12 mouse cellular contexts compared by ENCODE assay signal in the genomic region with DNA sequence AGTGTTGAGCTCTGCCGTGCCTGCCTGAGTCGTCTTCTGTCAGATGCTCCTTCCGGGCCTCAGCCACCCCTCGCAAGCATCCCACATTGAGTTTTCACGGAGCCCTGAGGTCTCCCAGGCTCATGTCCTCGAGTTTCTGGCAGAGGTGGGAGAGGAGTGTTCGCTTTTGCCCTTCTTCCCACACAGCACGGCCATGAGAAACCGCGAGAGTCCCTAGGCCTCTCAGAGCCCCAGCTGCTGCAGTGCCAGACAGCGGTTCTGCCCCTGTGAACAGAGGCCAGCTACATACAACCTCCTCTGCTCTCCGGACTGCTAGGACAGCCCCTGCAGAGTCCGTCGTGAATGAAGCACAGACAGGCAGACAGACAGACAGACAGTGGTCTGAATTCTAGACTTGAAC. TPM values are rescaled to one million over a fixed set of nuclear protein-coding genes. Genes with fewer than 3 reads are reported as not detected.
A peak's percentile ranks its signal among the peaks of the same experiment; 100 is the strongest.
DNase-seq lines count a peak whose midpoint lies in the region; ATAC-seq and TF ChIP-seq lines count a peak whose summit lies in the region.
"Had no signal": no experiment of that assay in that cellular context is flagged by ENCODE, and none has a peak within 500 bp of the region (broad histone marks: within the 10 kb centered on the region; RNA-seq: fewer than 3 reads in every experiment).

No protein-coding gene starts in this region.

- no peak overlapping the region for H3K9ac ChIP-seq in forebrain, postnatal 0 days
- no peak overlapping the region for H3K9ac ChIP-seq in liver, postnatal 0 days (replicated peaks)
- no peak overlapping the region for H3K9ac ChIP-seq in neural tube, embryonic 12.5 days

- ATAC-seq in forebrain, postnatal 0 days, result no peak
- no peak for ATAC-seq in liver, postnatal 0 days
- no peak for ATAC-seq in neural tube, embryonic 12.5 days (ENCODE audit: low FRiP score, low read depth)

- peaks cover 46% of the 10 kb centered on the region for H3K27me3 ChIP-seq in forebrain, embryonic 10.5 days (ENCODE audit: poor library complexity, severe bottlenecking)
- no peaks in the 10 kb centered on the region for H3K27me3 ChIP-seq in forebrain, postnatal 0 days (ENCODE audit: insufficient read depth, low read length)
- H3K27me3 ChIP-seq in liver, postnatal 0 days (ENCODE audit: insufficient read depth, low read length), result no peaks in the 10 kb centered on the region; the same call in 1 of the 2 replicates
- no peaks in the 10 kb centered on the region for H3K27me3 ChIP-seq in neural tube, embryonic 12.5 days (replicated peaks)

- H3K4me3 ChIP-seq in forebrain, embryonic 10.5 days, result no peak overlapping the region; the same call in 1 of the 2 replicates
- no peak overlapping the region for H3K4me3 ChIP-seq in forebrain, postnatal 0 days (ENCODE audit: low read depth, low read length)
- H3K4me3 ChIP-seq in liver, postnatal 0 days (ENCODE audit: low read depth, low read length), result no peak overlapping the region
- no peak overlapping the region for H3K4me3 ChIP-seq in neural tube, embryonic 12.5 days

- TF ChIP-seq CTCF in forebrain, postnatal 0 days (IDR thresholded peaks at IDR 0.05; ENCODE audit: low read depth), result no peak
- no peak for TF ChIP-seq CTCF in liver, postnatal 0 days (IDR thresholded peaks at IDR 0.05; ENCODE audit: low read depth)

- peak; percentile 26 for DNase-seq in forebrain, embryonic 10.5 days (ENCODE audit: extremely low spot score, low spot score)
- no peak for DNase-seq in forebrain, postnatal 0 days
- no peak for DNase-seq in liver, postnatal 0 days
- no peak for DNase-seq in liver
- peak; percentile 62 for DNase-seq in gastrocnemius, postnatal 14 days
- DNase-seq in ovary, postnatal 14 days (ENCODE audit: low spot score), result no peak
- no peak for DNase-seq in adrenal gland, postnatal 10 days
- DNase-seq: adrenal gland, postnatal 14 days; cerebellum, adult 8-10 months; lung, postnatal 10 days had no signal

- H3K9me3 ChIP-seq in forebrain, embryonic 10.5 days, result no peaks in the 10 kb centered on the region
- no peaks in the 10 kb centered on the region for H3K9me3 ChIP-seq in forebrain, postnatal 0 days (ENCODE audit: low read length)
- no peaks in the 10 kb centered on the region for H3K9me3 ChIP-seq in liver, postnatal 0 days (ENCODE audit: low read length)
- no peaks in the 10 kb centered on the region for H3K9me3 ChIP-seq in neural tube, embryonic 12.5 days

- peak overlapping the region; percentile 77 for H3K27ac ChIP-seq in forebrain, embryonic 10.5 days
- H3K27ac ChIP-seq in forebrain, postnatal 0 days (ENCODE audit: low read depth, low read length), result no peak overlapping the region
- H3K27ac ChIP-seq in liver, postnatal 0 days (ENCODE audit: low read depth), result peak overlapping the region; percentile 49; the same call in 1 of the 2 replicates
- H3K27ac ChIP-seq in neural tube, embryonic 12.5 days, result no peak overlapping the region

- H3K36me3 ChIP-seq in forebrain, embryonic 10.5 days (replicated peaks), result no peaks in the 10 kb centered on the region
- H3K36me3 ChIP-seq in forebrain, postnatal 0 days (ENCODE audit: insufficient read depth), result no peaks in the 10 kb centered on the region
- no peaks in the 10 kb centered on the region for H3K36me3 ChIP-seq in liver, postnatal 0 days (replicated peaks; ENCODE audit: insufficient read depth, low read length)
- H3K36me3 ChIP-seq in neural tube, embryonic 12.5 days, result no peaks in the 10 kb centered on the region

- WGBS in forebrain, embryonic 10.5 days, result 48% methylated on average over 14 of the region's 14 CpGs
- WGBS in forebrain, postnatal 0 days, result 39% methylated on average over 14 of the region's 14 CpGs
- WGBS in liver, postnatal 0 days (ENCODE audit: insufficient replicate concordance), result 57% methylated on average over 14 of the region's 14 CpGs
- 42% methylated on average over 14 of the region's 14 CpGs for WGBS in neural tube, embryonic 12.5 days

- no peak for TF ChIP-seq EP300 in liver, postnatal 0 days (IDR thresholded peaks at IDR 0.05; ENCODE audit: low read depth)

- intact Hi-C loops in gastrocnemius, postnatal 14 days (cut with DNase I; ENCODE audit: low total_unique reads), result loop anchor here (5.0 kb wide), 1 partner anchor 35 kb away; a partner anchor contains a TSS

- peaks cover 50% of the 10 kb centered on the region for H3K4me1 ChIP-seq in forebrain, embryonic 10.5 days
- 0 out of 2 replicates have a peak, but pooled peaks cover 3% of the 10 kb centered on the region for H3K4me1 ChIP-seq in forebrain, postnatal 0 days (ENCODE audit: insufficient read depth)
- 0 out of 2 replicates have a peak, but pooled peaks cover 2% of the 10 kb centered on the region for H3K4me1 ChIP-seq in liver, postnatal 0 days (ENCODE audit: insufficient read depth)
- H3K4me1 ChIP-seq in neural tube, embryonic 12.5 days, result peaks cover 38% of the 10 kb centered on the region

- no peak overlapping the region for H3K4me2 ChIP-seq in forebrain, postnatal 0 days (ENCODE audit: low read depth)
- no peak overlapping the region for H3K4me2 ChIP-seq in liver, postnatal 0 days (ENCODE audit: low read depth, low read length)
- peak overlapping the region; percentile 32; the same call in 1 of the 2 replicates for H3K4me2 ChIP-seq in neural tube, embryonic 12.5 days (replicated peaks)

RNA-seq across cellular contexts. Expression of a gene that starts 12.8 kb away (rescaled TPM):
- 0.15 and 0.21 TPM in 2 replicates for polyA plus RNA-seq in forebrain, embryonic 10.5 days (2016; fragmentation: Nextera tagmentation; extraction: Ambion mirVana)
- 8.1 and 9.8 TPM in 2 replicates for total RNA-seq in forebrain, postnatal 0 days (2014; rRNA removed)
- 3.2 and 5.3 TPM in 2 replicates for polyA plus RNA-seq in forebrain, postnatal 0 days (2015; fragmentation: Nextera tagmentation; extraction: Ambion mirVana)
- not detected in 2 replicates for polyA plus RNA-seq in liver, postnatal 0 days (2015; fragmentation: Nextera tagmentation; extraction: Ambion mirVana)
- total RNA-seq in gastrocnemius, postnatal 14 days (2021), result under 1 TPM in 1 of 2 experiments, not detected in 1; 0.18 TPM
- 1.8 and 2.0 TPM in 2 replicates for polyA plus RNA-seq in neural tube, embryonic 12.5 days (2016; fragmentation: Nextera tagmentation; extraction: Ambion mirVana)
- under 1 TPM; 0.15 to 0.48 TPM for total RNA-seq in adrenal gland, postnatal 10 days (2021)
- total RNA-seq: adrenal gland, postnatal 14 days; heart, adult 8-10 months had no signal

RNA-seq across cellular contexts. Expression of a gene that starts 18.6 kb away (rescaled TPM):
- 3.0 and 3.4 TPM in 2 replicates for polyA plus RNA-seq in forebrain, embryonic 10.5 days (2016; fragmentation: Nextera tagmentation; extraction: Ambion mirVana)
- total RNA-seq in forebrain, postnatal 0 days (2014; rRNA removed), result 20.4 and 22.0 TPM in 2 replicates
- 9.4 and 12.1 TPM in 2 replicates for polyA plus RNA-seq in forebrain, postnatal 0 days (2015; fragmentation: Nextera tagmentation; extraction: Ambion mirVana)
- polyA plus RNA-seq in liver, postnatal 0 days (2015; fragmentation: Nextera tagmentation; extraction: Ambion mirVana), result 1.2 and 1.5 TPM in 2 replicates
- total RNA-seq in gastrocnemius, postnatal 14 days (2021), result 10 to 100 TPM; 23.9 to 31.1 TPM
- 17.7 and 20.0 TPM in 2 replicates for polyA plus RNA-seq in neural tube, embryonic 12.5 days (2016; fragmentation: Nextera tagmentation; extraction: Ambion mirVana)
- 10 to 100 TPM; 13.1 to 18.4 TPM for total RNA-seq in adrenal gland, postnatal 10 days (2021)

RNA-seq across cellular contexts. Expression of a gene that starts 21.6 kb away (rescaled TPM):
- polyA plus RNA-seq in forebrain, embryonic 10.5 days (2016; fragmentation: Nextera tagmentation; extraction: Ambion mirVana), result 202 and 207 TPM in 2 replicates
- total RNA-seq in forebrain, postnatal 0 days (2014; rRNA removed), result 109 and 120 TPM in 2 replicates
- polyA plus RNA-seq in forebrain, postnatal 0 days (2015; fragmentation: Nextera tagmentation; extraction: Ambion mirVana), result 104 and 118 TPM in 2 replicates
- polyA plus RNA-seq in liver, postnatal 0 days (2015; fragmentation: Nextera tagmentation; extraction: Ambion mirVana), result 41.9 and 49.1 TPM in 2 replicates
- total RNA-seq in gastrocnemius, postnatal 14 days (2021), result 10 to 100 TPM; 17.7 to 22.6 TPM
- 174 and 189 TPM in 2 replicates for polyA plus RNA-seq in neural tube, embryonic 12.5 days (2016; fragmentation: Nextera tagmentation; extraction: Ambion mirVana)
- 100 to 1,000 TPM; 101 to 113 TPM for total RNA-seq in adrenal gland, postnatal 10 days (2021)

RNA-seq across cellular contexts. Expression of a gene that starts 33.5 kb away (rescaled TPM):
- polyA plus RNA-seq in forebrain, embryonic 10.5 days (2016; fragmentation: Nextera tagmentation; extraction: Ambion mirVana), result 3.7 and 4.2 TPM in 2 replicates
- total RNA-seq in forebrain, postnatal 0 days (2014; rRNA removed), result 4.1 and 5.4 TPM in 2 replicates
- 3.3 and 4.5 TPM in 2 replicates for polyA plus RNA-seq in forebrain, postnatal 0 days (2015; fragmentation: Nextera tagmentation; extraction: Ambion mirVana)
- 1.5 and 1.6 TPM in 2 replicates for polyA plus RNA-seq in liver, postnatal 0 days (2015; fragmentation: Nextera tagmentation; extraction: Ambion mirVana)
- 1 to 10 TPM; 2.3 to 2.9 TPM for total RNA-seq in gastrocnemius, postnatal 14 days (2021)
- 5.0 and 6.0 TPM in 2 replicates for polyA plus RNA-seq in neural tube, embryonic 12.5 days (2016; fragmentation: Nextera tagmentation; extraction: Ambion mirVana)
- 1 to 10 TPM; 6.6 to 6.9 TPM for total RNA-seq in adrenal gland, postnatal 10 days (2021)

RNA-seq across cellular contexts. Expression of a gene that starts 43.2 kb away (rescaled TPM):
- 20.2 and 20.3 TPM in 2 replicates for polyA plus RNA-seq in forebrain, embryonic 10.5 days (2016; fragmentation: Nextera tagmentation; extraction: Ambion mirVana)
- total RNA-seq in forebrain, postnatal 0 days (2014; rRNA removed), result 22.0 and 23.4 TPM in 2 replicates
- polyA plus RNA-seq in forebrain, postnatal 0 days (2015; fragmentation: Nextera tagmentation; extraction: Ambion mirVana), result 18.1 and 20.7 TPM in 2 replicates
- polyA plus RNA-seq in liver, postnatal 0 days (2015; fragmentation: Nextera tagmentation; extraction: Ambion mirVana), result 1.4 TPM in 2 replicates
- total RNA-seq in gastrocnemius, postnatal 14 days (2021), result 1 to 10 TPM; 7.3 to 7.6 TPM
- 28.8 and 30.4 TPM in 2 replicates for polyA plus RNA-seq in neural tube, embryonic 12.5 days (2016; fragmentation: Nextera tagmentation; extraction: Ambion mirVana)
- total RNA-seq in adrenal gland, postnatal 10 days (2021), result 10 to 100 TPM in 1 of 2 experiments, 1 to 10 TPM in 1; 7.6 to 10.1 TPM

Comparison
In these comparisons a context has a peak if more than half of its experiments do, and no peak if none do; other contexts are left out.
1. DNase-seq: peak in forebrain, embryonic 10.5 days (single experiment) and gastrocnemius, postnatal 14 days (single experiment); none in forebrain, postnatal 0 days (single experiment), liver, postnatal 0 days (single experiment), liver (single experiment), ovary, postnatal 14 days (single experiment) and adrenal gland, postnatal 10 days (single experiment).
2. H3K27ac ChIP-seq: peak in forebrain, embryonic 10.5 days (single experiment) and liver, postnatal 0 days (single experiment); none in forebrain, postnatal 0 days (single experiment) and neural tube, embryonic 12.5 days (single experiment).